Mouse (Mus musculus) bone marrow macrophage, adult 2 months (primary cell): ENCODE results near the gene Vipr1. TPM values are rescaled to one million over a fixed set of nuclear protein-coding genes. Genes with fewer than 3 reads are reported as not detected.

ENCODE experiments used
- H3K27ac ChIP-seq: 2 replicates; pipeline ENCODE4 v1.5.1; 2012; ENCODE audit warnings: low read depth, low read length; ENCODE audit not compliant: insufficient read depth
- H3K4me1 ChIP-seq: 2 replicates; pipeline ENCODE4 v1.6.1; 2012; ENCODE audit warnings: low read length; ENCODE audit not compliant: control insufficient read depth, insufficient read depth
- H3K4me3 ChIP-seq: 2 replicates; pipeline ENCODE4 v1.5.1; 2012; ENCODE audit warnings: mild to moderate bottlenecking, low read length, moderate library complexity; ENCODE audit not compliant: insufficient read depth
- CTCF ChIP-seq: IDR thresholded peaks from 2 replicates; pipeline ENCODE4 v1.5.1; 2012; ENCODE audit warnings: low read depth, mild to moderate bottlenecking, low read length, moderate library complexity
- POLR2A ChIP-seq: IDR thresholded peaks from 2 replicates; pipeline ENCODE4 v1.6.1; 2012; ENCODE audit warnings: mild to moderate bottlenecking, low read depth, low read length, borderline replicate concordance
- polyA plus RNA-seq: library from polyadenylated mRNA; stranded (reverse); fragments of >200 nt; gene quantifications from 2 replicates; pipeline ENCODE4 v1.2.4, GENCODE M21; 2012; ENCODE audit not compliant: missing spikeins, insufficient read depth, insufficient read length

The Vipr1 gene
- polyA plus RNA-seq, 1 experiment, result 4.1 TPM

GRCm38 (mm10) chr9:121694736-121695135, 52.2 kb downstream of the Vipr1 start:
- no peaks in the 10 kb centered on the region for H3K4me1 ChIP-seq
- no peak overlapping the region for H3K4me3 ChIP-seq
- no peak overlapping the region for H3K27ac ChIP-seq
- TF ChIP-seq POLR2A (no peak), CTCF (no peak)

- Histone ChIP-seq H3K27ac (no peak overlapping the region), H3K4me1 (no peaks in the 10 kb centered on the region), H3K4me3 (no peak overlapping the region)
- TF ChIP-seq CTCF (no peak), POLR2A (no peak)
These were observed 54.1 kb downstream of the Vipr1 start for GRCm38 (mm10) chr9:121696626-121697025.

- H3K27ac ChIP-seq, result no peak overlapping the region
- peak; percentile 99 for TF ChIP-seq CTCF
- TF ChIP-seq POLR2A, result no peak
- no peaks in the 10 kb centered on the region for H3K4me1 ChIP-seq
- no peak overlapping the region for H3K4me3 ChIP-seq
These were observed 54.9 kb downstream of the Vipr1 start for GRCm38 (mm10) chr9:121697150-121698049.

GRCm38 (mm10) chr9:121704261-121704645, 61.7 kb downstream of the Vipr1 start:
- peak overlapping the region; percentile 25; the same call in 1 of the 2 replicates for H3K27ac ChIP-seq
- peak overlapping the region; percentile 82 for H3K4me3 ChIP-seq
- peaks cover 44% of the 10 kb centered on the region for H3K4me1 ChIP-seq
- TF ChIP-seq POLR2A (no peak), CTCF (no peak)

- no peak for TF ChIP-seq POLR2A
- TF ChIP-seq CTCF, result no peak
- Histone ChIP-seq H3K27ac (peak within 1 kb of the TSS; percentile 89), H3K4me1 (peaks cover 49% of the 10 kb centered on the region), H3K4me3 (peak within 1 kb of the TSS; percentile 82)
These were observed 62.4 kb downstream of the Vipr1 start, which contains the start of gene Sec22c for GRCm38 (mm10) chr9:121704646-121705625. Sec22c (minus strand) TSS chr9:121705490.

GRCm38 (mm10) chr9:121706029-121706675, 63.6 kb downstream of the Vipr1 start:
- H3K4me3 ChIP-seq, result peak overlapping the region; percentile 82; the same call in 1 of the 2 replicates
- H3K4me1 ChIP-seq, result peaks cover 49% of the 10 kb centered on the region
- H3K27ac ChIP-seq, result peak overlapping the region; percentile 89
- no peak for TF ChIP-seq CTCF
- no peak for TF ChIP-seq POLR2A

- peaks cover 58% of the 10 kb centered on the region for H3K4me1 ChIP-seq
- H3K27ac ChIP-seq, result peak overlapping the region; percentile 25
- H3K4me3 ChIP-seq, result no peak overlapping the region
- TF ChIP-seq POLR2A (no peak), CTCF (no peak)
These were observed 65.3 kb downstream of the Vipr1 start for GRCm38 (mm10) chr9:121707801-121708200.

- TF ChIP-seq POLR2A (no peak), CTCF (no peak)
- Histone ChIP-seq H3K4me3 (no peak overlapping the region), H3K4me1 (peaks cover 58% of the 10 kb centered on the region), H3K27ac (peak overlapping the region; percentile 25)
These were observed 66.3 kb downstream of the Vipr1 start for GRCm38 (mm10) chr9:121708506-121709486.
